Mouse (Mus musculus): Measurements from ENCODE around the gene Ubr1. TPM values are rescaled to one million over a fixed set of nuclear protein-coding genes. Genes with fewer than 3 reads are reported as not detected.
A peak's percentile ranks its signal among the peaks of the same experiment; 100 is the strongest.

The Ubr1 gene
- polyA plus RNA-seq, 1 experiment: 49.1 TPM

DNA sequence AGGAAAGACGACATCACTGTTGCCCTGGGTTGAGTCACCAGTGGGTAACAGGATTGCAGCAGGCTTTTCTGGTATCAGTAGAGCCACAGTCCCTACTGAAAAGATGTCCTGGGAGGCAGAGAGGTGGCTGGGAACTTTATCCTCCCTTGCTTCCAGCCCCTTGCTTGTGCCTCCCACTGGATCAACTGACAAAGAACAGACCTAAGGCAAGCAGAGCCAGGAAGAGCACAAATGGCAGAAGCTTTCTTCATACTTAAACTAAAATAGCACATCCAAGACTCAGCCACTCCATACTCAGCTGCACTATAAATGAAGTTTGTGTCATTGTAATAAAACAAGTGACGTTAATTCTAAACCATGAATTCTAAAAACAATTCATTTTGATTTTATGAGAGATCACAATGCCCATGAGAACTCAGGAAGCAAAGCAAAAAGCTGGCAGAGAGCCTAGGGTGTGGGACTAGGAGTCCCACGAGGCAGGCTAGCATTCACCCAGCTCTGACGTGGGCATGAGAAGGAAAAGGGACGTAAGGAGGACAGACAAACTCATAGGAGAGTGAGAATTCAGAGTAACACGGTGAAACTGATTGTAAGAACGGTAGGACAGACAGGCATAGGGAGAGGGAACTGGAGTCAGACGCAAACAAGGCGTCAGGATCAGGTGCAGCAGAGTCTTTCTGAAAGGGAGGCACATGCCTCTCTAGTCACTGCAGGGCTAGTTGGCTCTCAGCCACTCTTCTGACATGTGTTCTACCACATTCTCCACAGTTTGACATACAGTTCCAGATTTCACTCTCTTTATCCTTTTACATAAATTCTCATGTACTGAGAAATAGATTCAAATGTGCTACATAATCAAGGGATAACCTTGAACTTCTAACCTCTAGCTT is 98.8 kb downstream of the Ubr1 start:
- no peak for TF ChIP-seq CTCF (IDR thresholded peaks at IDR 0.05; ENCODE audit: insufficient read depth, low read length)
- TF ChIP-seq POLR2A (IDR thresholded peaks at IDR 0.05; ENCODE audit: borderline replicate concordance, extremely low read depth, low read depth, low read length): no peak
- Histone ChIP-seq H3K4me3 (replicated peaks; ENCODE audit: extremely low read depth, low read depth, low read length) (no peak overlapping the region), H3K4me1 (ENCODE audit: control insufficient read depth, insufficient read depth, low read length) (0 out of 2 replicates have a peak, but pooled peaks cover 3% of the 10 kb centered on the region)
- WGBS: 56% methylated on average over 9 of the region's 9 CpGs
- DNase-seq: no peak

DNA sequence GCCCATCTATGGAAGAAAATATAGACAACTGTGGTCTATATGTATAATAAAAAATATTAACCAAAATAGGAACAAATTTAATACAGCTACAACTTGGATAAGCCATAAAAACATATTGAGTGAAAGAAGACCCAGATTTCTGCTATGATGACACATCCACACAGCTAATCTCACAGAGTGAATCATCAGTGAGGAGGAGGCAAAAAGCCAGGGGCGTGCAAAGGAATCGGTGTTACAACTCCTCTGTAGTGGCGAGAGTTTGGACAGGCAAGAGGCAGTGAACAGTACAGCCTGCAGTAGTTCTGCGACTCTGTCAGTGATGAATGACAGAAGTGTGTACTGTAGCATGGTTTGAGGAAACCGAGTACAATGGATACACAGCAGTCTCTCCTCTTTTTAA is 103.2 kb downstream of the Ubr1 start:
- no peak overlapping the region for H3K4me3 ChIP-seq (replicated peaks; ENCODE audit: extremely low read depth, low read depth, low read length)
- DNase-seq: no peak
- 79% methylated on average over 5 of the region's 5 CpGs for whole genome bisulfite sequencing
- 0 out of 2 replicates have a peak, but pooled peaks cover 3% of the 10 kb centered on the region for H3K4me1 ChIP-seq (ENCODE audit: control insufficient read depth, insufficient read depth, low read length)
- TF ChIP-seq CTCF (IDR thresholded peaks at IDR 0.05; ENCODE audit: insufficient read depth, low read length) (no peak), POLR2A (IDR thresholded peaks at IDR 0.05; ENCODE audit: borderline replicate concordance, extremely low read depth, low read depth, low read length) (no peak)

DNA sequence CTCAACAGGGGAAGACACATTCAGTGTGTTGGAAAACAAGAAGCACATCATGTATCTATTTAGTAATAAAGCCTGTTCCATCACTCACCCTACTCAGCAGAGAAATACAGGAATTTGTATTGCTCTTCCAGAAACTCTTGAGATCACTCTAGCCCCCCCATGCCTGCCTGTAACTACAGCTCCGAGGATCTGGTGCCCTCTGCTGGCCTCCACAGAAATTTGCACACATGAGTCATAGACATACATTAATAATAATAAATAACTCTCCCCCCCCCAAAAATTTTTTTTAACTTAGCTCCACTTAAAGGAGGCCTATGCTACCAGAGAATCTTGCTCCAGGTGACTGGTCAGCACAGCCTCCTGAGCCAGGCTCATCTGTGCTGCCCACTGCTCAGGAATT is 104.0 kb downstream of the Ubr1 start:
- H3K4me1 ChIP-seq (ENCODE audit: control insufficient read depth, insufficient read depth, low read length): 0 out of 2 replicates have a peak, but pooled peaks cover 3% of the 10 kb centered on the region
- peak; percentile 53 for TF ChIP-seq CTCF (IDR thresholded peaks at IDR 0.05; ENCODE audit: insufficient read depth, low read length)
- TF ChIP-seq POLR2A (IDR thresholded peaks at IDR 0.05; ENCODE audit: borderline replicate concordance, extremely low read depth, low read depth, low read length): no peak
- DNase-seq: peak; percentile 12
- WGBS: 13% methylated on average over 1 of the region's 1 CpGs
- no peak overlapping the region for H3K4me3 ChIP-seq (replicated peaks; ENCODE audit: extremely low read depth, low read depth, low read length)

DNA sequence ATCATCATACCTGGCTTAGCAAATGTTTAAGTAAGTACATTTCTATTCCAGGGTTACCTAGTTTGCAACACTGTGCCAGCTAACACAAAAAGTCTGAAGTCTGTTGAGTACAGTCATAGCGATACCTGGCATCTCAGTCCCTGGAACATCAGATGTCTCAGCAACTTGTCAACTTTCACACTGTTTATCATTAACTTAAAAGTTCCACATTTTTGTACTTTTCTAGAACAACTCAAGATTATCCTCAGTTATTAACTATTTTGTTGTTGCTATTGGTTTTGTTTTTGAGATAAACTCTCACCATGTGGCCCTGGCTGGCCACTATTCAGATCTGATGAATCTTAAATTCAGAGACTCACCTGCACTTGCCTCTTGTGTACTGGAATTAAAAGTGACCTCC is 107.1 kb downstream of the Ubr1 start:
- DNase-seq: no peak
- Histone ChIP-seq H3K4me1 (ENCODE audit: control insufficient read depth, insufficient read depth, low read length) (no peaks in the 10 kb centered on the region), H3K4me3 (replicated peaks; ENCODE audit: extremely low read depth, low read depth, low read length) (no peak overlapping the region)
- TF ChIP-seq CTCF (IDR thresholded peaks at IDR 0.05; ENCODE audit: insufficient read depth, low read length): no peak
- 93% methylated on average over 1 of the region's 1 CpGs for WGBS

DNA sequence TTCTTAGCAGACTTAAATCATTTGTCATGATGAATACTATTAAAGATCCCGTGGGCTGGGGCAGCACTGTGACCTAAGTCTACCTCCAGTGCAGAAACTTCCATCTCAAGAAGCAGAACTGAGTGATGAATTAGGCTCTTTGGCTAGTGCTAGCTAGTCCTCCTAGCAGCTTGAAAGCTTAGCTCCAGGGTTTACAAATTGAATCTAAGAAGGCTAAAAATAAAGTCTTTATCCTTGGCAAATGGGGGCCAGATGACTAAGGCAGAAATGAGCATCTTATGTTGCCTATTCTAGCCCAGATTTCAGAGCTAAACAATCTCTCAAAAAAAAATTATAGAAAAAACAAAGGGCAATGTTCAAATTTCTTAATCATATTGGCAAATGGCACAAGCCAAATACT is 109.8 kb downstream of the Ubr1 start:
- TF ChIP-seq POLR2A (IDR thresholded peaks at IDR 0.05; ENCODE audit: borderline replicate concordance, extremely low read depth, low read depth, low read length) (no peak), CTCF (IDR thresholded peaks at IDR 0.05; ENCODE audit: insufficient read depth, low read length) (no peak)
- Histone ChIP-seq H3K4me3 (replicated peaks; ENCODE audit: extremely low read depth, low read depth, low read length) (no peak overlapping the region), H3K4me1 (ENCODE audit: control insufficient read depth, insufficient read depth, low read length) (no peaks in the 10 kb centered on the region)
- WGBS: 49% methylated on average over 1 of the region's 1 CpGs
- DNase-seq: no peak

DNA sequence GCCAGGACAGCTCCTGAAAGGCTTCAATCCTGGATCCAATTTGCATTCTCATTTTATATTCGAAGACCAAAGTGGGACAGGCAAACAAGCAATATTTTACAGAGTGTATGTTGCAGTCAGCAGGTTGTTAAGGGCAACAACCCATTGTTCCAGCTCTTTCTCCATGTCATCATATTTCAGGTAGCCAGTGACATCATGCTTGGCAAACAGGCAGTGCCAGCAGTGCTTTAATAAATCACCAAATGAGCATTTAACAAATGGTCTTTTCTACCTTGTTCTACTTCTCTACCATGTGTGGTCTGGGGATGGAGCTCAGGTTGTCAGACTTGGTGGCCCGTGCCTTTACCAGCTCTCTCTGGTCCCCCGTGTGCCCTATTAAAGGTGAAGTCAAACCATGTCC is 112.4 kb downstream of the Ubr1 start:
- 87% methylated on average over 3 of the region's 3 CpGs for WGBS
- TF ChIP-seq CTCF (IDR thresholded peaks at IDR 0.05; ENCODE audit: insufficient read depth, low read length): no peak
- TF ChIP-seq POLR2A (IDR thresholded peaks at IDR 0.05; ENCODE audit: borderline replicate concordance, extremely low read depth, low read depth, low read length): no peak
- H3K4me1 ChIP-seq (ENCODE audit: control insufficient read depth, insufficient read depth, low read length): no peaks in the 10 kb centered on the region
- H3K4me3 ChIP-seq (replicated peaks; ENCODE audit: extremely low read depth, low read depth, low read length): no peak overlapping the region
- DNase-seq: no peak

DNA sequence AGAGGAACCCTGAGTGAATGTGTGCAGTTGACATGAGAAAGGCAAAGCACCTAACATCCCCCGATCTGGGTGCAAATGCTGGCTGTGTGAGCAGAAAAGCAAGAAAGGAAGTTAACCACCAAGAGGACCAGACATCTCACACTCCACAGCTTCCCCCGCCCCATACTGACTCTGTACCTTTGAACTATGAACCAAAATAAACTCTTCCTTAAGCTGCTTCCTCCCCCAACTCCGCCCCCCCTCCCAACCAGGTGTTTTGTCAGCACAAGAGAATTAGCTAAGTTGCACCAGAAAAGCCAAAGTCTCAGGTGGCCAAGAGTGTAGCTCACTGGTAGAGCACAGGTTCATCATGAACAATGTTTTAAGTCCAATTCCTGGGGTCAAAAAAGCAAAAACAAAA is 117.4 kb downstream of the Ubr1 start:
- Histone ChIP-seq H3K4me3 (replicated peaks; ENCODE audit: extremely low read depth, low read depth, low read length) (no peak overlapping the region), H3K4me1 (ENCODE audit: control insufficient read depth, insufficient read depth, low read length) (peaks cover 6% of the 10 kb centered on the region)
- no peak for DNase-seq
- 71% methylated on average over 3 of the region's 3 CpGs for WGBS
- TF ChIP-seq CTCF (IDR thresholded peaks at IDR 0.05; ENCODE audit: insufficient read depth, low read length): no peak
- no peak for TF ChIP-seq POLR2A (IDR thresholded peaks at IDR 0.05; ENCODE audit: borderline replicate concordance, extremely low read depth, low read depth, low read length)

DNA sequence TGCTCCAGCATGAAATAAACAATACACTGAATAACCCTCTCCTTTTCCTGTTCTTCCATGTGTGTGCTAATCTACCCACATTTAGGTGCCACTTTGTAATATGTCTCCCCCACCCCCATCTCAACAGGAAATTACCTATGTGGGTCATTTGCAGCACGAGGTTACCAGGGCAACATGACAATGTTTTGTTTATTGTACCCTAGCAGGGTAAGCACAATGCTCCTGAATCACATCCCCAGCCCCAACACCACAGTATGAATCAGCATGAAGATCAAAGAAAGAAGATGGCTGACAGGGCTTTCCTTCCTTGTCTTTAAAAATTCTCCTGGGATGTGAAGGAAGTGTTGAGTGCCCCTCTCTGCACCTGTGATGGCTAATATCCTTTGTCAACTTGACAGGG is 117.9 kb downstream of the Ubr1 start:
- Histone ChIP-seq H3K4me1 (ENCODE audit: control insufficient read depth, insufficient read depth, low read length) (peaks cover 6% of the 10 kb centered on the region), H3K4me3 (replicated peaks; ENCODE audit: extremely low read depth, low read depth, low read length) (no peak overlapping the region)
- 9% methylated on average over 1 of the region's 1 CpGs for WGBS
- no peak for DNase-seq
- TF ChIP-seq CTCF (IDR thresholded peaks at IDR 0.05; ENCODE audit: insufficient read depth, low read length) (no peak), POLR2A (IDR thresholded peaks at IDR 0.05; ENCODE audit: borderline replicate concordance, extremely low read depth, low read depth, low read length) (no peak)

DNA sequence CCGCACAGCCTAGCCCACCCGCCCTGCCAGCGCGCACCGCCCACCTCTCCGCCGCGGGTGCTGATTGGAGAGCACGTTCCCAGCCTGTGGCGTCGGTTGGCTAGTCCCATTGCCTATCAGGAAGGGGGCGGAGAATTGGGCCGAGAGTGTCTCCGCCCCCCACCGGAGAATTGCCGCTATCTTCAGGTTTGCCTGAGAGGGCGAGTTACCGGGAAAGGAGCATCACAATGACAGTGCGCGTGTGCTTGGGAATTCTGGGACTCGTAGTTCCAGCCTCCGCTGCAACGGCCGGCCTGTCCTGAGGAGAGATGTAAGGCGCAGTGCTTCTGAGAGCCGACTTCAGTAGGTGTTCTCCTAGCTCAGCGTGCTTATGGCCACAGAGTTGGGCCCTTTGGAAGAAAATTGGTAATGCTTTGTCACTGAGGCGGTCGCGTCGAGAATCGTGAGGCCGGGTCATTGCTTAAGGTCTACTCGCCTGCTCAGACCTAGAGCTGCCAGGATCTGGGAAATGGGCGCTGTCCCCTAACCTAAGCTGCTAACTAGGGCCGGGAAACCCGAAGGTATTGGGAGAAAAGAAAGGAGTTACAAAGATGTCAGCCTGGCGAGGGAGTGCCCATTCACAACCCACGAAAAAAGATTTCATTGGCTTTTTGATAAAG is 120.0 kb downstream of the Ubr1 start, which contains the start of gene Ttbk2:
Gene Ttbk2, minus strand, starts transcription at position 181 of the 659 bp plus-strand sequence.
- peak within 1 kb of the TSS; percentile 64 for H3K4me3 ChIP-seq (replicated peaks; ENCODE audit: extremely low read depth, low read depth, low read length)
- 1% methylated on average over 39 of the region's 39 CpGs for WGBS
- TF ChIP-seq CTCF (IDR thresholded peaks at IDR 0.05; ENCODE audit: insufficient read depth, low read length) (0 out of 2 replicates have a peak, but pooled peaks have one; percentile 2), POLR2A (IDR thresholded peaks at IDR 0.05; ENCODE audit: borderline replicate concordance, extremely low read depth, low read depth, low read length) (peak; percentile 68; the same call in 1 of the 2 replicates)
- H3K4me1 ChIP-seq (ENCODE audit: control insufficient read depth, insufficient read depth, low read length): peaks cover 6% of the 10 kb centered on the region
- DNase-seq: peak; percentile 99
